Mouse (Mus musculus): ENCODE data around the gene Gm49394. TPM values are rescaled to one million over a fixed set of nuclear protein-coding genes. Genes with fewer than 3 reads are reported as not detected.

Gm49394 gene
- polyA plus RNA-seq, 1 experiment from 2014 or later: not detected

GRCm38 (mm10) chr7:142610627-142611406, 58.9 kb downstream of the Gm49394 start:
- 0 out of 2 replicates have a peak overlapping the region, but pooled peaks have one; percentile 7 for H3K9ac ChIP-seq

GRCm38 (mm10) chr7:142600921-142601320, 68.8 kb downstream of the Gm49394 start:
- Histone ChIP-seq H3K36me3 (replicated peaks; ENCODE audit: control insufficient read depth, insufficient read depth) (no peaks in the 10 kb centered on the region), H3K27ac (no peak overlapping the region), H3K4me1 (replicated peaks; ENCODE audit: control insufficient read depth, insufficient read depth, low read length) (no peaks in the 10 kb centered on the region), H3K9ac (no peak overlapping the region), H3K4me2 (replicated peaks) (no peak overlapping the region), H3K4me3 (replicated peaks; ENCODE audit: low read length) (no peak overlapping the region), H3K9me3 (ENCODE audit: control insufficient read depth, low read length) (no peaks in the 10 kb centered on the region), H3K27me3 (ENCODE audit: control insufficient read depth, insufficient read depth, low read length) (no peaks in the 10 kb centered on the region)
- DNase-seq (ENCODE audit: low spot score) (no peak), ATAC-seq (ENCODE audit: low FRiP score) (no peak)
- whole genome bisulfite sequencing: 94% methylated on average over 2 of the region's 2 CpGs

More at GRCm38 (mm10) chr7:142610627-142611406, 58.9 kb downstream of the Gm49394 start:
- Histone ChIP-seq H3K36me3 (replicated peaks; ENCODE audit: control insufficient read depth, insufficient read depth) (no peaks in the 10 kb centered on the region), H3K9me3 (ENCODE audit: control insufficient read depth, low read length) (no peaks in the 10 kb centered on the region), H3K4me1 (replicated peaks; ENCODE audit: control insufficient read depth, insufficient read depth, low read length) (peaks cover 6% of the 10 kb centered on the region), H3K27me3 (ENCODE audit: control insufficient read depth, insufficient read depth, low read length) (no peaks in the 10 kb centered on the region), H3K4me2 (replicated peaks) (peak overlapping the region; percentile 32; the same call in 1 of the 2 replicates), H3K27ac (peak overlapping the region; percentile 64), H3K4me3 (replicated peaks; ENCODE audit: low read length) (no peak overlapping the region)
- WGBS: 3% methylated on average over 12 of the region's 12 CpGs
- peak; percentile 70 for DNase-seq (ENCODE audit: low spot score)
- ATAC-seq (ENCODE audit: low FRiP score): peak; percentile 86

MicroRNAs encoded within 50 kb of the gene (microRNA counts, 519-probe panel; counts per million panel counts)
- microRNA mmu-miR-483: not detected

Small RNA genes within 50 kb of the gene (microRNA-seq; reads per million reads assigned to microRNA genes)
- gene Mir483: 199 reads per million, percentile 60 among the genes with 10 or more reads in this experiment

Other genes starting within 250 kb of the Gm49394 start
- not detected in 2 replicates for gene Syt8, start 235.1 kb downstream of the Gm49394 start, polyA plus RNA-seq (2014; fragmentation: Nextera tagmentation; extraction: Ambion mirVana)
- 1.0 TPM in 1 of 2 replicates, not detected in the other for gene Tnni2, start 228.1 kb downstream of the Gm49394 start, polyA plus RNA-seq (2014; fragmentation: Nextera tagmentation; extraction: Ambion mirVana)
- 4.8 and 8.2 TPM in 2 replicates for gene Lsp1, start 209.1 kb downstream of the Gm49394 start, polyA plus RNA-seq (2014; fragmentation: Nextera tagmentation; extraction: Ambion mirVana)
- gene Tnnt3, start 171.1 kb downstream of the Gm49394 start, polyA plus RNA-seq (2014; fragmentation: Nextera tagmentation; extraction: Ambion mirVana): 1.2 and 1.6 TPM in 2 replicates
- 21.6 and 22.9 TPM in 2 replicates for gene Mrpl23, start 137.3 kb downstream of the Gm49394 start, polyA plus RNA-seq (2014; fragmentation: Nextera tagmentation; extraction: Ambion mirVana)
- gene Igf2, start 3.1 kb downstream of the Gm49394 start, polyA plus RNA-seq (2014; fragmentation: Nextera tagmentation; extraction: Ambion mirVana): 141 and 194 TPM in 2 replicates
- 3.1 and 4.0 TPM in 2 replicates for gene Ins2, start 73.4 kb upstream of the Gm49394 start, polyA plus RNA-seq (2014; fragmentation: Nextera tagmentation; extraction: Ambion mirVana)

All from hindbrain, embryonic 14.5 days (tissue).